Mouse (Mus musculus) neural tube, embryonic 15.5 days (tissue): ENCODE data around the gene Rab23. TPM values are rescaled to one million over a fixed set of nuclear protein-coding genes. Genes with fewer than 3 reads are reported as not detected.

Experiments used
- ATAC-seq: fragments of 200-750 bp; cut with Nextera tagmentation; 2 replicates; pipeline ENCODE4 v1.8.0; 2017; ENCODE audit warnings: mild to moderate bottlenecking, moderate TSS enrichment, moderate library complexity; ENCODE audit not compliant: low FRiP score
- H3K27ac ChIP-seq: fragments of 300-500 bp; sonication (generic); replicated peaks from 2 replicates; pipeline ENCODE4 v1.5.1; 2015; ENCODE audit warnings: mild to moderate bottlenecking, inconsistent platforms
- H3K27me3 ChIP-seq: fragments of 300-500 bp; sonication (generic); replicated peaks from 2 replicates; pipeline ENCODE4 v1.6.1; 2015; ENCODE audit warnings: inconsistent platforms
- H3K36me3 ChIP-seq: fragments of 300-500 bp; sonication (generic); 2 replicates; pipeline ENCODE4 v1.6.1; 2015; ENCODE audit warnings: inconsistent platforms
- H3K4me1 ChIP-seq: fragments of 300-500 bp; sonication (generic); 2 replicates; pipeline ENCODE4 v1.6.1; 2015; ENCODE audit warnings: inconsistent platforms
- H3K4me2 ChIP-seq: fragments of 300-500 bp; sonication (generic); 2 replicates; pipeline ENCODE4 v1.6.1; 2015; ENCODE audit warnings: inconsistent platforms, mild to moderate bottlenecking, moderate library complexity
- H3K4me3 ChIP-seq: fragments of 300-500 bp; sonication (generic); replicated peaks from 2 replicates; pipeline ENCODE4 v1.5.1; 2015; ENCODE audit warnings: mild to moderate bottlenecking, inconsistent platforms
- H3K9ac ChIP-seq: fragments of 300-500 bp; sonication (generic); replicated peaks from 2 replicates; pipeline ENCODE4 v1.6.1; 2015; ENCODE audit warnings: mild to moderate bottlenecking, inconsistent platforms
- H3K9me3 ChIP-seq: fragments of 300-500 bp; sonication (generic); replicated peaks from 2 replicates; pipeline ENCODE4 v1.6.1; 2016; ENCODE audit warnings: inconsistent platforms
- WGBS: fragments of 180-500 bp; shearing (Covaris S2); methylation state at CpG from one replicate; pipeline ENCODE4 v1.1.7; 2015; ENCODE audit warnings: mixed read lengths; 5-methylcytosine and 5-hydroxymethylcytosine counted together
- polyA plus RNA-seq: library from polyadenylated mRNA; unstranded; fragments of >200 nt; fragmentation: Nextera tagmentation; extraction: Ambion mirVana; gene quantifications from 2 replicates; pipeline ENCODE4 v1.2.1, GENCODE M21; 2015

Rab23 gene
- polyA plus RNA-seq, 1 experiment from 2014 or later, result 31.1 TPM

DNA sequence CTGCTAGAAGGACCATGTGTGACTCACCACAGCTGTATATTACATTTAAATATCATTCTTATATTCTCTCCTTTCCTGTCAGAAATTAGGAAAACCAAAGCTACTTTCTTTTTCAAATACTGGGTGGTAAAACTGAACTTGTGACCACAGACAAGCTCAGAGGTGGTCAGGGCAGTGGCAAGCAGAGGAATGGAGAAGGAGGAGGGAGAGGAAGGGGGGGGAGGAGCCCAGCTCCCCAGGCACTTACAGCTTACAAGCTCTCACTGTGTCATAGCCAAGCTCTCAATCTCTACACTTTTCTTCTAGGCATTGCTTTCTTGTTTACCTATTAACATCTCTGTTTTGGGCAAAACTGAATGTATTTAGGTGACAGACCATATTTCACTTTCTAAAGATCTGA, 49.1 kb downstream of the Rab23 start:
- Histone ChIP-seq H3K36me3 (peaks cover 37% of the 10 kb centered on the region), H3K9me3 (no peaks in the 10 kb centered on the region), H3K4me1 (no peaks in the 10 kb centered on the region), H3K4me3 (no peak overlapping the region), H3K9ac (no peak overlapping the region), H3K27me3 (no peaks in the 10 kb centered on the region), H3K4me2 (no peak overlapping the region), H3K27ac (no peak overlapping the region)
- no peak for ATAC-seq

DNA sequence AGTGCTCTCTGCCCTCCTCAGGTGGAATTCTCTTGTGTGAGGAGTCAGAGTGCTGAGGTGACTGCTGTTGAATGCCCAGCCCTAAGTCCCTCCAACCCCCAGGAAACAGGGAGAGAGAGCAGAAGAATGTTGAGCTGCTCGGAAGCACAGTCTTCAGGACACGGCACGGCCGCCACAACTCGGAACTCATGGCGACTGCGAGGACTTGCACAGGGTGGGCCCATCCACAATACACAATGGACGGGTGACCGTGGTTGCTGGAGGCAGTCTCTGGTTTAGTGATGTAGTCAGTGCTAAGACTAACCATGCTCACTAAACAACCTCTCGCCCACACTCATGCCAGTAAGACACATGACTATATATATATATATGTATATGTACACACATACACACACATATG, 51.9 kb downstream of the Rab23 start:
- Histone ChIP-seq H3K9me3 (no peaks in the 10 kb centered on the region), H3K4me2 (no peak overlapping the region), H3K27ac (no peak overlapping the region), H3K27me3 (no peaks in the 10 kb centered on the region), H3K4me1 (no peaks in the 10 kb centered on the region), H3K4me3 (no peak overlapping the region), H3K9ac (no peak overlapping the region), H3K36me3 (peaks cover 43% of the 10 kb centered on the region)
- 93% methylated on average over 10 of the region's 10 CpGs for WGBS
- no peak for ATAC-seq

DNA sequence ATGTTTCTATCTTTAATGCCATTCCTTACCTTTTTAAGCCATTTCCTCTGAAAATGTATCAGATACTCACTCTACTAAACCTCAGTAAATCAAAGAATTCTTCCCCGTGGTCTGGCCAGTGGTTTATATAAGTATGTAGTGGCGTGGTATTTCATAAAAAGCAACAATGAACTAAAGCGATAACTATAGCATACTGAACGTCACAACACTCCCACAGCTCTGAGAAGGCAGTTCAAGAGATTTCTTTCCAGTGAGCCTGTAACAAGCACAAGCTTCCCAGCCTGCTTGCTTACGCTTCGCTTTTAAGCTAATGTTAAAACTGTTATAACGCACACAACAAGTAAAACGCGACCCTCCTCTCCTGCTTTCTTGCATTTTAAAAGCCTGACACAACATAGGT, 52.4 kb downstream of the Rab23 start:
- peaks cover 41% of the 10 kb centered on the region for H3K36me3 ChIP-seq
- H3K27ac ChIP-seq, result no peak overlapping the region
- H3K4me1 ChIP-seq, result no peaks in the 10 kb centered on the region
- H3K4me3 ChIP-seq, result no peak overlapping the region
- no peak overlapping the region for H3K4me2 ChIP-seq
- no peaks in the 10 kb centered on the region for H3K27me3 ChIP-seq
- no peak for ATAC-seq
- H3K9me3 ChIP-seq, result no peaks in the 10 kb centered on the region
- H3K9ac ChIP-seq, result no peak overlapping the region
- WGBS, result 96% methylated on average over 9 of the region's 9 CpGs

DNA sequence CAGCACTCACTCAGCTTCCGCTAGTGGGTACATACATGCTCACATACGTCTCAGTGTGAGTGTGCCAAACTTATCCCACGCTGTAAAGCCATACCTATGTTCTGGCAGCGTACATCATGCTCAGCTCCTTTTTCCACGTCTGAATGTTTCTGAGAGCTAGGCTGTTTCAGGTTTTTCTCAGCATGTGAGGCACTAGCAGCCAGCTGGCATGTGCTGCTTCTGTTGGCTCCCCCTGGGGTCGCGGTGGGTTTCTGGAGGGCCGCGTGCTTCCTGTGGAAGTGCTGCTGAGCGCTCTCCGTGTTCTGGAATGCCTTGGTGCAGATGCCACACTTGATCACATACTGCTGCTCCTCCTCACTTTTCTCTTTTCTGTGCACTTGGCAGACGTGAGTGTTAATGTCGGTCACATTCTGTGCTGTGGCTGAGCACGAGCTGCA, 56.5 kb downstream of the Rab23 start:
- Histone ChIP-seq H3K4me1 (no peaks in the 10 kb centered on the region), H3K27me3 (no peaks in the 10 kb centered on the region), H3K4me2 (no peak overlapping the region), H3K9ac (no peak overlapping the region), H3K4me3 (no peak overlapping the region), H3K9me3 (no peaks in the 10 kb centered on the region), H3K36me3 (peaks cover 25% of the 10 kb centered on the region), H3K27ac (no peak overlapping the region)
- WGBS, result 80% methylated on average over 14 of the region's 14 CpGs
- no peak for ATAC-seq

DNA sequence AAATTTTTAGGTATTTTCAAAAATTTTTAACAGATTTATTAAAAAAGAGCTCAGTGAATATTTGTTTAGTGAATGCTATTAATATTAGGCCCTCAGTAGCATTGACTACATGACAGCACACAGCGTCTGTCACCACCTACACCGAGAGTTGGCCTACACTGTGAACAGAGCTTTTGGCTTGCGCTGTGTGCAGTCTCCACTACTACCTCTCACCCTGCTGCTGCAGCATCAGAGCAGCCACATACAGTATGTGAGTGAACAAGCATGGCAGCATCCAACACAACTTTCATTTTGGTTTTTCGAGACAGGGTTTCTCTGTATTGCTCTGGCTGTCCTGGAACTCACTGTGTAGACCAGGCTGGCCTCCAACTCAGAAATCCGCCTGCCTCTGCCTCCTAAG, 64.9 kb downstream of the Rab23 start:
- Histone ChIP-seq H3K4me2 (no peak overlapping the region), H3K9me3 (no peaks in the 10 kb centered on the region), H3K4me1 (no peaks in the 10 kb centered on the region), H3K27ac (no peak overlapping the region), H3K36me3 (peaks cover 8% of the 10 kb centered on the region), H3K27me3 (no peaks in the 10 kb centered on the region), H3K9ac (no peak overlapping the region), H3K4me3 (no peak overlapping the region)
- no peak for ATAC-seq
- WGBS, result 98% methylated on average over 5 of the region's 5 CpGs

DNA sequence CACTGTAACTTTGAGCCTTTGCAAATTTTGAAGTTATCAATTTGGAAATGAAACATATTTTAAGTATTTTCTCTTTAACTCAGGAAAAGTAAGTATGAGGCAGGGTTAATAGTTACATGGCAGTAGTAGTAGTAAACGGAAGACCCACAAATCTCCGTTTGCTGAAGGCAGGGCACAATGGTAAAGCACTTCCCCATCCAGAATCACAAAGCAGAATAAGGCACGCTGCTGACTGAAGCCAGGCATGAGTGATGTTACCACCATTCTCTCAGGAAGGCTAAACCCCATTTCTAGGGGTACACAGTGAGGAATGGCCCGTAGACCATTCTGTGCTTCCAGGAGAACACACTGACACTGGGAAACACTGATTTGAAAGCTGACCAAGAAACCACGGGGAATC, 68.4 kb downstream of the Rab23 start:
- Histone ChIP-seq H3K9ac (no peak overlapping the region), H3K4me2 (no peak overlapping the region)
- 71% methylated on average over 5 of the region's 5 CpGs for WGBS

DNA sequence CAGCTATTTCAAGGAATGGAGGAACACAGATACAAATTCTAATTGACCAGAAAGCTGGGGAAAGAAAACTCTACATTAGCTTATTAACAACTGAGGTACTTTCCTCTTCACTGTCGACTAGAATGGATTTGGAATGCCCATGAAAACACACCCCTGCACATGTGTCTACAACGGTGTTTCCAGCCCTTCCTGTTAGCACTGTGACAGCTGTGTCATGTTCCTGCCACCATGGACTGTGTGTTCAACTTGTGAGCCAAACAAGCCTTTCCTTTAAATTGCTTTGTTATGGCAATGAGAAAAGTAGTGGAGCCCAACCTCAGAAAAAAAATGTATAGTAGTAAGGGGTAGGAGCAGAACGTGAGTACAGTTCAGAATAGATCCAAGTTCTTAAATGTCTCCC, 68.8 kb downstream of the Rab23 start:
- ATAC-seq, result no peak

More for the DNA sequence above, 68.4 kb downstream of the Rab23 start:
- Histone ChIP-seq H3K27ac (no peak overlapping the region), H3K36me3 (no peaks in the 10 kb centered on the region), H3K9me3 (no peaks in the 10 kb centered on the region), H3K27me3 (no peaks in the 10 kb centered on the region), H3K4me3 (no peak overlapping the region), H3K4me1 (no peaks in the 10 kb centered on the region)
- no peak for ATAC-seq

More for the DNA sequence above, 68.8 kb downstream of the Rab23 start:
- 61% methylated on average over 3 of the region's 3 CpGs for WGBS
- H3K9ac ChIP-seq, result no peak overlapping the region
- H3K4me3 ChIP-seq, result no peak overlapping the region
- H3K27ac ChIP-seq, result no peak overlapping the region
- no peaks in the 10 kb centered on the region for H3K4me1 ChIP-seq
- H3K9me3 ChIP-seq, result no peaks in the 10 kb centered on the region
- no peaks in the 10 kb centered on the region for H3K36me3 ChIP-seq
- no peak overlapping the region for H3K4me2 ChIP-seq
- no peaks in the 10 kb centered on the region for H3K27me3 ChIP-seq

Other genes with a start within 250 kb of the Rab23 start
- gene Prim2, start 50.1 kb upstream of the Rab23 start, polyA plus RNA-seq, result 21.3 and 28.0 TPM in 2 replicates
- gene Bag2, start 37.9 kb downstream of the Rab23 start, polyA plus RNA-seq, result 24.2 and 29.9 TPM in 2 replicates
- gene Zfp451, start 94.7 kb downstream of the Rab23 start, polyA plus RNA-seq, result 33.6 and 36.1 TPM in 2 replicates
- 65.4 and 71.6 TPM in 2 replicates for gene Bend6, start 187.9 kb downstream of the Rab23 start, polyA plus RNA-seq
- 36.0 and 38.0 TPM in 2 replicates for gene Dst, start 188.3 kb downstream of the Rab23 start, polyA plus RNA-seq